Mouse (Mus musculus) adipose tissue, adult 10 weeks (tissue): ENCODE results near the gene 1810065E05Rik. TPM values are rescaled to one million over a fixed set of nuclear protein-coding genes. Genes with fewer than 3 reads are reported as not detected.

Experiments used
- polyA plus RNA-seq: library from polyadenylated mRNA; stranded (reverse); fragments of 350-450 nt; fragmentation: Illumina TruSeq; extraction: RNeasy Lipid Tissue Mini Kit (QIAGEN cat#74804); gene quantifications from one replicate; pipeline ENCODE4 v1.2.3, GENCODE M21; 2014; ENCODE audit warnings: low read depth, low replicate concordance

The 1810065E05Rik gene
- polyA plus RNA-seq, result not detected

DNA sequence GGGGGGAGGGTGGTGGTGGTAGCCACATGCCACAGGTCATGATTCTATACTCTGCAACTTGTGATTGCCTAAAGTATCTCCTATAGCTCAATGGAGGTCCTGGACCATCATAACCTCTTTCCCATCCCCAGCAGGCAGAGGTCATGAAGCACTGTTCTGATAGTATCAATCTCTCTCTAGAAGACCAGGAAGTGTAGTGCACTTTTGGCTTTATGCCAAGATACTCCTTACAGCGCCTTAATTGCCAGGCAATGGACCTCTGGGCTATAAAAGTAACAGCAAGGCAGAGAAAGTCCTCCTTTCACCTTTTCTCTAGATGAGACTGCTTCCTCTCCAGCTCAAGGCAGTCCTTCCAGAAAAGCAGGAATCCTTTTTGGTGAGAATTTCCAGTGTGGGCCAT, at the start of gene 1810065E05Rik:
Gene 1810065E05Rik, plus strand, starts transcription at position 297 of the 400 bp plus-strand sequence.

DNA sequence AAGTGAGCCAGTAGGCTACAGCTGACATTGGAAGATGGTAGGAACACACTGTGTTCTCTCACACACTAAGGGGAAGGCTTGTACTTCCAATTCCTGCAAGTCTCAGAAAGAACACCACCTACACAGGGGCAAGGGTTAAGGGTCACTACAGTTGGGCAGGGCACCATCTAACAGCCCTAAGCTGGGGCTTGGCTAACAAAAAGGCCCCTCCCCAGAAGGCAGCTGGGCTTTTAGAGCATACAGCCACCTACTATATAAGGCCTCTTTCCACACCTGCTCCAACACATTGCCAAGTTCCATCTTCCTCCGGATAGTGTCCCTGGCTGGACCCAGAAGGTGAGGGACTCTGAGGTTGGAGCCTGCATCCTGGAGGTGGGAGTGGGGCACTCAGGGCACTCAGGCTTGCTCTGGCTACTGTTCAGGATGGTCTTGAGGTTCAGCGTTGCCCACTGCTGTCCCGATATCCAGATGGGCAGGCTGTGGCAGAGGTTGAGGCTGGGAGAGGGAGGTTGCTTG, 42.1 kb upstream of the 1810065E05Rik start, which contains the start of gene Lypd8:
Gene Lypd8, plus strand, starts transcription at position 281 of the 516 bp plus-strand sequence.

DNA sequence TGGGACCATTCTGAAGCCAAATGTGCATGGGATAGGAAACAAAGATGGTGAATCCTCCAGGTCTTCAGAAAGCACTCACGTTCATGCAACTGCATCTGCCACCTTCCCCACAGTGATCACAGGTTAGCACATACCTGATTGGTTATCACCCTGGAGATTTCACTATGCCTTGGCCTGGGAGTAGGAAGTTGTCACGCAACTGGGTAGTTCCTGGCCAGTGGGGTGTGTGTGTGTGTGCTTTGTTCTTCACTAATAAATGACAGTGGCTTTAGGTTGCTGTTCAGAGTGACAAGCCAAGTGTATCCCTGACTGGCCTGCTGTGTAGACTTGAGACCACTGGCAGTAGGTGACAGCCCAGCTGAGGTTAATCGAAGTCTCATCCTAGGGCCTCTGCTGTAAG, 11.3 kb downstream of the 1810065E05Rik start, which contains the start of gene Gm12253:
Gene Gm12253, plus strand, starts transcription at position 301 of the 400 bp plus-strand sequence.

DNA sequence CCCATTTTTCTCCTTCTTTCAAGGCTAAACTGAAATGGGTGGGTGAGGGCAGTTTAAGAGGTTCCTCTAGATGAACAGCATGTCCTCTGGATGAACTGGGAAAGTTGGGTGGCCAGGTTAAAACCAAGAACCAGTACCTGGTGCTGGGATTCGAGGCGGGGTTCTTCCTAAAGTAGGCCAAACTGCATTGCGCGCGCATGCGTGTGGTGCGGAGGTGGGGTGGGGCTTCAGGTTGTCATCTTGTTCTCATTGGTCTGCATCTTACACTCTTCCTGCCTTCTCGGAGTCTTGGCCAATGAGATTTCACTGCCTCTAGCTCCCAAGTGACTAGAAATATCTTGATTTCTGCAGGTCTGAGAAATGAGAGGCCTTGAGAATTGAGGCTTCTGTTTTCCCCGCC, 31.8 kb downstream of the 1810065E05Rik start, which contains the start of gene Lypd9:
Gene Lypd9, minus strand, starts transcription at position 165 of the 400 bp plus-strand sequence.

DNA sequence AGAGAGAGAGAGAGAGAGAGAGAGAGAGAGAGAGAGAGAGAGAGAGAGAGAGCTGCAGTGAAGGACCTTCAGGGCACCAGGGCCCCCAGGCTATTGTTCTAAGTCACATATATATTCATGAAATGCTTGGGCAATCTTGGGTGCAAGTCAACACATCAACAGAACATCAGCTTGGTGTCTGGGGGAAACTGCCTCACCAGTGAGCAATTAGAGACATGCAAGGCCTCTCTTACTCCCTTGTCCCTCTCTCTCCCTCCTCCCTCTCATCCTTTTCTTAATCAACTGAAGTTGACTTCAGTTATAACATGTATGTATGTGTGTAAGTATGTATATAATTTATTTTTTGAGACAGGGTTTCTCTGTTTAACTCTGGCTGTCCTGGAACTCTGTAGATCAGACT, 41.3 kb downstream of the 1810065E05Rik start, which contains the start of gene Olfr30:
Gene Olfr30, minus strand, starts transcription at position 101 of the 400 bp plus-strand sequence.

Other genes with a start within 250 kb of the 1810065E05Rik start
- gene Mrpl22, start 249.4 kb upstream of the 1810065E05Rik start, polyA plus RNA-seq, result 37.3 TPM
- gene Igtp, start 221.6 kb upstream of the 1810065E05Rik start, polyA plus RNA-seq, result 20.9 TPM
- 16.4 TPM for gene Irgm2, start 221.5 kb upstream of the 1810065E05Rik start, polyA plus RNA-seq
- 1.3 TPM for gene 4930438A08Rik, start 146.3 kb upstream of the 1810065E05Rik start, polyA plus RNA-seq
- 29.2 TPM for gene Zfp692, start 114.0 kb upstream of the 1810065E05Rik start, polyA plus RNA-seq
- 53.2 TPM for gene Zfp672, start 90.8 kb upstream of the 1810065E05Rik start, polyA plus RNA-seq
- gene Sh3bp5l, start 90.4 kb upstream of the 1810065E05Rik start, polyA plus RNA-seq, result 42.4 TPM
- gene Lypd8, start 42.1 kb upstream of the 1810065E05Rik start, polyA plus RNA-seq, result 2,095 TPM
- not detected for gene Gm12253, start 11.4 kb downstream of the 1810065E05Rik start, polyA plus RNA-seq
- gene Lypd9, start 31.8 kb downstream of the 1810065E05Rik start, polyA plus RNA-seq, result 3.7 TPM
- not detected for gene Olfr30, start 41.2 kb downstream of the 1810065E05Rik start, polyA plus RNA-seq
- 0.82 TPM for gene Olfr332, start 71.4 kb downstream of the 1810065E05Rik start, polyA plus RNA-seq
- gene Olfr331, start 81.5 kb downstream of the 1810065E05Rik start, polyA plus RNA-seq, result not detected
- gene Olfr330, start 113.7 kb downstream of the 1810065E05Rik start, polyA plus RNA-seq, result not detected
- gene Olfr329-ps, start 125.3 kb downstream of the 1810065E05Rik start, polyA plus RNA-seq, result not detected
- gene Olfr328, start 134.5 kb downstream of the 1810065E05Rik start, polyA plus RNA-seq, result not detected
- not detected for gene Olfr224, start 149.4 kb downstream of the 1810065E05Rik start, polyA plus RNA-seq
- gene Olfr325, start 156.6 kb downstream of the 1810065E05Rik start, polyA plus RNA-seq, result not detected
- gene Olfr324, start 174.0 kb downstream of the 1810065E05Rik start, polyA plus RNA-seq, result not detected
- gene 2210407C18Rik, start 195.0 kb downstream of the 1810065E05Rik start, polyA plus RNA-seq, result not detected
- gene Olfr323, start 209.4 kb downstream of the 1810065E05Rik start, polyA plus RNA-seq, result not detected
- gene Trim58, start 219.4 kb downstream of the 1810065E05Rik start, polyA plus RNA-seq, result not detected
- gene Olfr322, start 237.7 kb downstream of the 1810065E05Rik start, polyA plus RNA-seq, result not detected